Mouse (Mus musculus): Measurements from ENCODE around the gene Vmn2r80. TPM values are rescaled to one million over a fixed set of nuclear protein-coding genes. Genes with fewer than 3 reads are reported as not detected.
"Not testable (repeated sequence)": the region's sequence is repeated elsewhere in the genome, so short reads cannot be mapped to it uniquely, and the experiment has no call there.

Gene Vmn2r80
- total RNA-seq, 1 experiment: not detected

DNA sequence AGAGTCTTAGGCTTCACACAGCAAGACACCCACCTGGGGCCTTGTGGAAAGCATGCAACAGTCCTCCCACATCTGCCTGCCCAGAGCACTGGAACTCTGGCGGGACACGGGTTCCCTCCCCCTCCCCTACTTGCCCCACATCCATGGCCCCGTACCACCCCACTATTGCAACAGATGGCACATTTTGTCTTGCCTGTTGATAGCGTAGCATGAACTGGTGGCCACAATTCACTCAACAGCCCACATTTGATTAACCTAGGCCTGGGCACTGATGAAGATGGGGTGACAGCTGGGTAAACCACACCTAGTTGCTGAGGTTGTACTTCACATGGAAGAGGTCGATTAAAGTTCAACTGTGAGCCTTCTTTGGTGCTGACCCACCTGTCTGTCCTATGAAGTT is 38.1 kb upstream of the Vmn2r80 start:
- H3K36me3 ChIP-seq (ENCODE audit: control insufficient read depth, insufficient read depth, low read length, poor library complexity, severe bottlenecking): no peaks in the 10 kb centered on the region
- no peaks in the 10 kb centered on the region; a peak in 1 of 4 replicates for H3K4me1 ChIP-seq (ENCODE audit: control insufficient read depth in 2 of 2, insufficient read depth in 2 of 2, low read length in 2 of 2, poor library complexity in 1 of 2)
- H3K9ac ChIP-seq (ENCODE audit: insufficient read depth, low read depth, low read length, poor library complexity, severe bottlenecking): no peak overlapping the region
- TF ChIP-seq MAFK (IDR thresholded peaks at IDR 0.05; ENCODE audit: insufficient read depth, low read depth, low read length) (no peak), ZNF384 (IDR thresholded peaks at IDR 0.05; ENCODE audit: low read depth, low read length) (no peak), ZC3H11A (IDR thresholded peaks at IDR 0.05; ENCODE audit: borderline replicate concordance, low read depth, low read length) (no peak), HCFC1 (IDR thresholded peaks at IDR 0.05; ENCODE audit: borderline replicate concordance, insufficient read depth, low read length) (no peak), CHD2 (IDR thresholded peaks at IDR 0.05; ENCODE audit: low read depth, low read length) (no peak)
- no peak overlapping the region for H3K4me3 ChIP-seq (ENCODE audit: insufficient read depth in 1 of 2, low read depth in 1 of 2, low read length in 2 of 2, poor library complexity in 1 of 2, severe bottlenecking in 1 of 2)
- no peak for DNase-seq (ENCODE audit: low read depth, low spot score)
- H3K9me3 ChIP-seq (ENCODE audit: control insufficient read depth, insufficient read depth, low read depth, low read length): no peaks in the 10 kb centered on the region
- in situ Hi-C loops (cut with MboI; ENCODE audit: low sequenced_read_pairs in 2 of 2, unreplicated experiment in 2 of 2): loop anchor here in 1 of 2 experiments (25.0 kb wide), 1 partner anchor 473 kb away; no protein-coding TSS in a partner anchor
- no peak overlapping the region for H3K27ac ChIP-seq (ENCODE audit: insufficient read depth, low read depth, low read length, poor library complexity, severe bottlenecking)

DNA sequence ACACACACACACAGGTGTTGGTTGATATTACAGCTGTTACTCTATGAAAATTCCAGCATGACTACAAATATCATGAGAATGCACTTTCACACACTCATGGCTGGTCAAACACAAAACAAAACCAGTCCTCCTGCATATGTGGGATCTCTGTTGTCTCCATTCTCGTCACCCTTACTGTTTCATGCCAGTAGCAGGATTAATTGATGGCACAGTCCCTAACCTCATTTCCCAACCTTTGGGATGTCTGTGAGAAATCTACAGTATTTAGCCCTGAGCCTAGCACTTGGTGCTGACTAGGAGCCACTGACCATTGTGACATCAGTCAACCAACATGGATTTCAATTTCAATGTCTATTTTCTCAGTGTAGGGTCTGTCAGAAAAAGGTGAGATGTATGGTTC is 33.5 kb upstream of the Vmn2r80 start:
- Histone ChIP-seq H3K9ac (ENCODE audit: insufficient read depth, low read depth, low read length, poor library complexity, severe bottlenecking) (no peak overlapping the region), H3K36me3 (ENCODE audit: control insufficient read depth, insufficient read depth, low read length, poor library complexity, severe bottlenecking) (no peaks in the 10 kb centered on the region), H3K4me1 (ENCODE audit: control insufficient read depth in 2 of 2, insufficient read depth in 2 of 2, low read length in 2 of 2, poor library complexity in 1 of 2) (no peaks in the 10 kb centered on the region; a peak in 1 of 4 replicates), H3K27ac (ENCODE audit: insufficient read depth, low read depth, low read length, poor library complexity, severe bottlenecking) (no peak overlapping the region), H3K9me3 (ENCODE audit: control insufficient read depth, insufficient read depth, low read depth, low read length) (no peaks in the 10 kb centered on the region), H3K4me3 (ENCODE audit: insufficient read depth in 1 of 2, low read depth in 1 of 2, low read length in 2 of 2, poor library complexity in 1 of 2, severe bottlenecking in 1 of 2) (no peak overlapping the region)
- in situ Hi-C loops (cut with MboI; ENCODE audit: low sequenced_read_pairs in 2 of 2, unreplicated experiment in 2 of 2): loop anchor here in 1 of 2 experiments (25.0 kb wide), 1 partner anchor 478 kb away; no protein-coding TSS in a partner anchor
- DNase-seq (ENCODE audit: low read depth, low spot score): no peak
- TF ChIP-seq CHD2 (IDR thresholded peaks at IDR 0.05; ENCODE audit: low read depth, low read length) (no peak), ZNF384 (IDR thresholded peaks at IDR 0.05; ENCODE audit: low read depth, low read length) (no peak), ZC3H11A (IDR thresholded peaks at IDR 0.05; ENCODE audit: borderline replicate concordance, low read depth, low read length) (no peak), MAFK (IDR thresholded peaks at IDR 0.05; ENCODE audit: insufficient read depth, low read depth, low read length) (no peak), HCFC1 (IDR thresholded peaks at IDR 0.05; ENCODE audit: borderline replicate concordance, insufficient read depth, low read length) (no peak)

DNA sequence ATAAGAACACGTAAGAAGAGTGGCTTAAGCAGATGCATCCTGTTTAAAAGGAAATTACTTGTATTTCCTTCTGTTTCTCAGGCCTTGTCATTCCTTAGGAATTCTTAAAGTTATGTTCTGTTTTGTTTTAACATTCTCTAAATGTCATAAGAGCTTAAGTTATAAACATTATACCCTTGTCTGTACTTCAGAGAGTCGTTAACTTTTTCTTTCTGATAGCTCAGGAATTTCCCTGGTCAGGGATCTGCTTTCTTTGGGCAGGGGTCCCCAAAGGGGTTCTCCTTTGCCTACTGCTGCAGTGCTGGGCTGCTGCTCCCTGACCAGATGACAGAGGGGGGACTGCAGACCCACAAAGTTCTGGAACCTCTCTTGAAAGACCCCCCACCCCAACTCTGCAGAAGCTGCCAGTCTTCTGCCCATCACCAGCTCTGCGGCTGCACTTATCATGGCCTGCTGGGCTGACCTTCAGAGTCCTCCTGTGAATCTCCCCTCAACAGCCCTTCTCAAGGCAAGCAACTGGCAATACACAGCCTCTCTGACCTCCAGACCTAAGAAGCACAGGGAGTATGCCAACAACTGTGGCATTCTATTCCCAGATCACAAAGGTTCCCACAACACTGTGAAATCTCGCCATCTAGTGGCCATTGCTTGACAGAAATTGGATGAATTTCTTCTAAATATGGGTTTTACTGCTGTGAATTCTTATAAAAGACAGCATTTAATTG is 32.3 kb upstream of the Vmn2r80 start:
- H3K36me3 ChIP-seq (ENCODE audit: control insufficient read depth, insufficient read depth, low read length, poor library complexity, severe bottlenecking): no peaks in the 10 kb centered on the region
- no peaks in the 10 kb centered on the region for H3K4me1 ChIP-seq (ENCODE audit: control insufficient read depth in 2 of 2, insufficient read depth in 2 of 2, low read length in 2 of 2, poor library complexity in 1 of 2)
- no peak overlapping the region for H3K9ac ChIP-seq (ENCODE audit: insufficient read depth, low read depth, low read length, poor library complexity, severe bottlenecking)
- peak; percentile 30 for DNase-seq (ENCODE audit: low read depth, low spot score)
- H3K9me3 ChIP-seq (ENCODE audit: control insufficient read depth, insufficient read depth, low read depth, low read length): no peaks in the 10 kb centered on the region
- in situ Hi-C loops (cut with MboI; ENCODE audit: low sequenced_read_pairs in 2 of 2, unreplicated experiment in 2 of 2): loop anchor here in 1 of 2 experiments (25.0 kb wide), 1 partner anchor 479 kb away; no protein-coding TSS in a partner anchor
- TF ChIP-seq CHD2 (IDR thresholded peaks at IDR 0.05; ENCODE audit: low read depth, low read length): no peak
- TF ChIP-seq ZC3H11A (IDR thresholded peaks at IDR 0.05; ENCODE audit: borderline replicate concordance, low read depth, low read length): peak; percentile 86
- no peak overlapping the region for H3K27ac ChIP-seq (ENCODE audit: insufficient read depth, low read depth, low read length, poor library complexity, severe bottlenecking)
- H3K4me3 ChIP-seq (ENCODE audit: insufficient read depth in 1 of 2, low read depth in 1 of 2, low read length in 2 of 2, poor library complexity in 1 of 2, severe bottlenecking in 1 of 2): no peak overlapping the region

DNA sequence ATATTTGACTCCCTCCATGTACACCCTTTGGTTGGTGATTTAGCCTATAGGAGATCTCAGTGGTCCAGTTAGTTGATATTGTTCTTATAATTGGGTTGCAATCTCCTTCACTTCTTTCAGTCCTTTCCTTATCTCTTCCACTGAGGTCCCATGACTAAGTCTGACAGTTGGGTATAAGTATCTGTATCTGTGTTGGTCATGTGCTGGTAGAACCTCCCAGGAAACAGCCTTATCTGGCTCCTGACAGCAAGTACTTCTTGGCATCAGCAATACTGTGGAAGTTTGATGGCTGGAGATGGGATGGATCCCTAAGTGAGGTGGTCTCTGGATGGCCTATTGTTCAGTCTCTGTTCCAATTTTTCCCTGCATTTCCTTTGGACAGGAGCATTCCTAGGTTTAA is 3.0 kb downstream of the Vmn2r80 start:
- TF ChIP-seq HCFC1 (IDR thresholded peaks at IDR 0.05; ENCODE audit: borderline replicate concordance, insufficient read depth, low read length) (no peak), ZNF384 (IDR thresholded peaks at IDR 0.05; ENCODE audit: low read depth, low read length) (no peak), MAFK (IDR thresholded peaks at IDR 0.05; ENCODE audit: insufficient read depth, low read depth, low read length) (no peak), CHD2 (IDR thresholded peaks at IDR 0.05; ENCODE audit: low read depth, low read length) (no peak), ZC3H11A (IDR thresholded peaks at IDR 0.05; ENCODE audit: borderline replicate concordance, low read depth, low read length) (no peak)

DNA sequence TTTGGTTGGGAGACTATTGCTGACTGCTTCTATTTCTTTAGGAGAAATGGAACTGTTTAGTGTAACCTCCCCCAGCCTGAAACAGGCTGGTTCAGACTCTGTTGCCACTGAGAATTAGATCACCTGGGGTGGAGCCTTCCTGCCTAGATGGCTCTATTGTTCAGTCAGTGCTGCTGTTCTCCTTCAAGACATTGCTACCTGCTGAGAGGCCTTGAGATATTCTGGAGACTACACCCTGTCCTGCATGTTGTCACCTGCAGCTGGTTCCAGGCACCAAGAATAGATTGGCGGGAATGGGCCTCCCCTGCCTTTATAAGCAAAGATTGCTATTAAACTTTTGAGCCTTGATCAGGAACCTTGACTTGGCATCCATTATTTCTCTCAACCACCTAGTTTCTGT is 51.4 kb downstream of the Vmn2r80 start:
- DNase-seq (ENCODE audit: low read depth, low spot score): peak; percentile 61

More for the DNA sequence above, 3.0 kb downstream of the Vmn2r80 start:
- H3K27ac ChIP-seq (ENCODE audit: insufficient read depth, low read depth, low read length, poor library complexity, severe bottlenecking): no peak overlapping the region
- H3K9me3 ChIP-seq (ENCODE audit: control insufficient read depth, insufficient read depth, low read depth, low read length): no peaks in the 10 kb centered on the region
- no peaks in the 10 kb centered on the region for H3K36me3 ChIP-seq (ENCODE audit: control insufficient read depth, insufficient read depth, low read length, poor library complexity, severe bottlenecking)
- no peak overlapping the region for H3K4me3 ChIP-seq (ENCODE audit: insufficient read depth in 1 of 2, low read depth in 1 of 2, low read length in 2 of 2, poor library complexity in 1 of 2, severe bottlenecking in 1 of 2)
- H3K4me1 ChIP-seq (ENCODE audit: control insufficient read depth in 2 of 2, insufficient read depth in 2 of 2, low read length in 2 of 2, poor library complexity in 1 of 2): no peaks in the 10 kb centered on the region
- no peak for DNase-seq (ENCODE audit: low read depth, low spot score)
- in situ Hi-C loops (cut with MboI; ENCODE audit: low sequenced_read_pairs in 2 of 2, unreplicated experiment in 2 of 2): no loop called here
- no peak overlapping the region for H3K9ac ChIP-seq (ENCODE audit: insufficient read depth, low read depth, low read length, poor library complexity, severe bottlenecking)

More for the DNA sequence above, 51.4 kb downstream of the Vmn2r80 start:
- H3K4me1 ChIP-seq (ENCODE audit: control insufficient read depth in 2 of 2, insufficient read depth in 2 of 2, low read length in 2 of 2, poor library complexity in 1 of 2); H3K4me3 ChIP-seq (ENCODE audit: insufficient read depth in 1 of 2, low read depth in 1 of 2, low read length in 2 of 2, poor library complexity in 1 of 2, severe bottlenecking in 1 of 2); in situ Hi-C loops (cut with MboI; ENCODE audit: low sequenced_read_pairs in 2 of 2, unreplicated experiment in 2 of 2); H3K9me3 ChIP-seq (ENCODE audit: control insufficient read depth, insufficient read depth, low read depth, low read length); H3K9ac ChIP-seq (ENCODE audit: insufficient read depth, low read depth, low read length, poor library complexity, severe bottlenecking); H3K36me3 ChIP-seq (ENCODE audit: control insufficient read depth, insufficient read depth, low read length, poor library complexity, severe bottlenecking): not testable (repeated sequence)
- peak overlapping the region; percentile 50; the same call in 1 of the 2 replicates for H3K27ac ChIP-seq (ENCODE audit: insufficient read depth, low read depth, low read length, poor library complexity, severe bottlenecking)
